Mouse (Mus musculus) G1E (cell line): ENCODE data around the gene Dhx58.

ENCODE experiments used
- CTCF ChIP-seq: IDR thresholded peaks from 2 replicates; pipeline ENCODE4 v1.5.1; 2012; ENCODE audit warnings: low read depth, low read length, inconsistent platforms, mixed read lengths
- GATA1 ChIP-seq: IDR thresholded peaks from 2 replicates; pipeline ENCODE4 v1.6.1; 2012; ENCODE audit warnings: borderline replicate concordance, low read length, inconsistent platforms, mixed read lengths
- GATA2 ChIP-seq: IDR thresholded peaks from 2 replicates; pipeline ENCODE4 v1.6.1; 2012; ENCODE audit warnings: low read depth, low read length, inconsistent platforms, borderline replicate concordance
- POLR2AphosphoS5 ChIP-seq: IDR thresholded peaks from 2 replicates; pipeline ENCODE4 v1.6.1; 2012; ENCODE audit warnings: low read depth, low read length, inconsistent platforms; ENCODE audit not compliant: insufficient replicate concordance
- TAL1 ChIP-seq: conservative IDR thresholded peaks from 2 replicates; pipeline ENCODE4 v1.6.1; 2012; ENCODE audit warnings: low read depth, low read length, inconsistent platforms, mixed read lengths

DNA sequence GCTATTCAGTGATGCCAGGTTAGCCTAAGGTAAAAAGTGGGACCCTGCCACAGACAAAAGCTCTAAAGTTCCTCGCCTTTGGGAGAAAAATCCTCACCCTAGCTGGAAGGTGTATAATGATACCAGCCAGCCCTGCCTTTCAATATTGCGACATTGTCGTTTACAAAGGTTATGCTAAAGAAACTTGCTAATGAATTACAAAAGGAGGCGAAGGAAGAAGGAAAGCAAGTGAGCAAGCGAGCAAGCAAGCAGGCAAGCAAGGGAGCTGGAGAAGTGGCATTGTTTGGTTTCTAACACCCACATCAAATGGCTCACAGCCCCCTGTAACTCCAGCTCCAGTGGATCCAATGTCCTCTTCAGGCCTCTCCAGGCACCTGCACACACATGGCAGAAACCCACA is 21.5 kb downstream of the Dhx58 start:
- TF ChIP-seq CTCF (no peak), TAL1 (no peak), POLR2AphosphoS5 (no peak), GATA1 (no peak), GATA2 (no peak)
